Mouse (Mus musculus) bone marrow, adult 2 months (tissue): Measurements from ENCODE around the gene Gaa.

Experiments used
- CTCF ChIP-seq: fragments of 200-500 bp; IDR thresholded peaks from 2 replicates; pipeline ENCODE4 v1.5.1; 2011; ENCODE audit warnings: low read length, control low read depth; ENCODE audit not compliant: control insufficient read depth, insufficient read depth
- POLR2A ChIP-seq: fragments of 200-500 bp; IDR thresholded peaks from 2 replicates; pipeline ENCODE4 v1.6.1; 2011; ENCODE audit warnings: low read depth, mild to moderate bottlenecking, control low read depth, low read length, borderline replicate concordance; ENCODE audit not compliant: control insufficient read depth

DNA sequence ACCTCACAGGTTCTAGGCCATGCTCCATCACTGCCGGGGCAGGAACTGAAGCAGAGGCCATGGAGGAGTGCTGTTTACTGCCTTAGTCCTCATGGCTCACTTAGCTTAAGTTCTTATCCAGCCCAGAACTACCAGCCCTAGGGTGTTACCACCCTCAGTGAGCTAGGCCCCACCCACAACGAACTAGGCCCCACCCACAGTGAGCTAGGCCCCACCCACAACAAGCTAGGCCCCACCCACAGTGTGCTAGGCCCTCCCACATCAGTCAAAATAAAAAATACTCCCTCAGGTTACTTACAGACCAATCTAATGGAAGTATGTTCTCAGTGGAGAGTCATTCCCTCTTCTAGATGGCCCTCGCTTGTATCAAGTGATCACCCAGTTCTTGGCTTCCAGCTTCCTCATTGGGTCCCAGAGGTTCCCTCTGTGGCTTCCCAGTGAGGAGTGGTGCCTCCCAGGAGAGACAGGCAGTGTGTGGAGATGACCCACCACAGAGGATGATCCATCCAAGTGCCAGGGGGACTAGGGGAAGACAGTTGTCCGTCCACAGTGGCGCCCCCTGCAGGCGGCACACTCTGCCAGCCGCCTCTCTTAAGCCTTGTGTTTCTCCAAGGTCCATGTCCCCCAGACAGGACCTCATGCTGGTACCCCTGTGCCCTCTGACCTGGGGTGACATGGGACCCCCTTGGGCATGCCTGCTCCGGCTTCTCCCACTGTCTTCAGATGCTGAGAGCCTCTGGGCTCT is 5.7 kb downstream of the Gaa start:
- TF ChIP-seq CTCF (peak; percentile 38; the same call in 1 of the 2 replicates), POLR2A (no peak)
